Mouse (Mus musculus) embryonic facial prominence, embryonic 11.5 days (tissue): ENCODE measurements at regions not wholly inside any gene's neighbourhood (a gene's known extent, or its start where the extent isn't known, plus 50 kb on each side); places are given as distances from the start of the nearest gene placed in this dataset.

ENCODE experiments used
- ATAC-seq: fragments of 200-750 bp; cut with Nextera tagmentation; replicated peaks from 2 replicates; pipeline ENCODE4 v1.8.0; 2017; ENCODE audit warnings: low read depth; ENCODE audit not compliant: insufficient number of reproducible peaks, low FRiP score, low TSS enrichment
- DNase-seq: peaks from one replicate; pipeline ENCODE4 v3.0.0-alpha.2; 2015; ENCODE audit warnings: low spot score
- H3K27ac ChIP-seq: fragments of 300-500 bp; sonication (generic); replicated peaks from 2 replicates; pipeline ENCODE4 v1.5.1; 2014; ENCODE audit warnings: mild to moderate bottlenecking, low read depth, low read length, control low read depth
- H3K27me3 ChIP-seq: fragments of 300-500 bp; sonication (generic); 2 replicates; pipeline ENCODE4 v1.6.1; 2014; ENCODE audit warnings: mild to moderate bottlenecking, low read length, moderate library complexity, mixed read lengths; ENCODE audit not compliant: control insufficient read depth, insufficient read depth
- H3K36me3 ChIP-seq: fragments of 300-500 bp; sonication (generic); replicated peaks from 2 replicates; pipeline ENCODE4 v1.6.1; 2014; ENCODE audit warnings: low read depth, mild to moderate bottlenecking, low read length, moderate library complexity, mixed read lengths; ENCODE audit not compliant: control insufficient read depth, insufficient read depth
- H3K4me1 ChIP-seq: fragments of 300-500 bp; sonication (generic); 2 replicates; pipeline ENCODE4 v1.6.1; 2014; ENCODE audit warnings: low read length, mixed read lengths; ENCODE audit not compliant: control insufficient read depth, insufficient read depth
- H3K4me2 ChIP-seq: fragments of 300-500 bp; sonication (generic); 2 replicates; pipeline ENCODE4 v1.6.1; 2014; ENCODE audit warnings: low read depth, mild to moderate bottlenecking, control low read depth, low read length, moderate library complexity
- H3K4me3 ChIP-seq: fragments of 300-500 bp; sonication (generic); 2 replicates; pipeline ENCODE4 v1.5.1; 2014; ENCODE audit warnings: low read depth, low read length, control low read depth
- H3K9ac ChIP-seq: fragments of 300-500 bp; sonication (generic); replicated peaks from 2 replicates; pipeline ENCODE4 v1.6.1; 2014; ENCODE audit warnings: mild to moderate bottlenecking, control low read depth, low read length
- H3K9me3 ChIP-seq: fragments of 300-500 bp; sonication (generic); replicated peaks from 2 replicates; pipeline ENCODE4 v1.6.1; 2016; ENCODE audit warnings: mild to moderate bottlenecking, low read length, inconsistent platforms, mixed read lengths; ENCODE audit not compliant: control insufficient read depth
- WGBS: fragments of 180-500 bp; shearing (Covaris S2); extraction: QIAGEN DNeasy Blood & Tissue Kit; methylation state at CpG from one replicate; pipeline ENCODE4 v1.1.7; 2014; 5-methylcytosine and 5-hydroxymethylcytosine counted together

DNA sequence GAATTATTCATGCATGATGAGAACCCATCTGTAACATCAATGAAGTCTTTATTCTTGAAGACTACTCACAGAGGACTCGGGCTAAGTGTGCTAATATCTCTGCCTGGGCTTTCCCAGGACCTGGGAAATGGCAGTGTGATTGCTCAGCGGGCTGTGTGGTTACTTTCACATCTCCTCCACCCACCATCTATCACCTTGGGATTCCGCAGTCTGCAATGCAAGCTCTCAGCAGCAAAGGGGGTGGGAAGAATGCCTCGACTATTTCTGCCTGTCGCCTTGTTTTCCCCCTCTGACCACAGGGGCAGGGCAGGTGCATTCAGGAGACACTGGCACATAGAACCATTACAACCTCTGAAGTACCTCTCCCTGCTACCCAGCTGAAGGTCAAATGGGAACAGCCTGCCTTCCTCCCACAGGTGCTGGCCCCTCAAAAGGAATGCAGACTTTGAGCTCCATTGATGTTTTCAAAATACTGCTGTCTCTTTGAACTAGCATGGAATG lies 319.9 kb downstream of the Sox4 start:
- no peaks in the 10 kb centered on the region for H3K27me3 ChIP-seq
- H3K4me2 ChIP-seq = no peak overlapping the region
- H3K9ac ChIP-seq = no peak overlapping the region
- DNase-seq = no peak
- H3K36me3 ChIP-seq = no peaks in the 10 kb centered on the region
- WGBS = 21% methylated on average over 5 of the region's 5 CpGs
- H3K27ac ChIP-seq = no peak overlapping the region; the same call in 1 of the 2 replicates
- H3K9me3 ChIP-seq = no peaks in the 10 kb centered on the region
- ATAC-seq = no peak
- H3K4me3 ChIP-seq = no peak overlapping the region
- peaks cover 6% of the 10 kb centered on the region for H3K4me1 ChIP-seq

DNA sequence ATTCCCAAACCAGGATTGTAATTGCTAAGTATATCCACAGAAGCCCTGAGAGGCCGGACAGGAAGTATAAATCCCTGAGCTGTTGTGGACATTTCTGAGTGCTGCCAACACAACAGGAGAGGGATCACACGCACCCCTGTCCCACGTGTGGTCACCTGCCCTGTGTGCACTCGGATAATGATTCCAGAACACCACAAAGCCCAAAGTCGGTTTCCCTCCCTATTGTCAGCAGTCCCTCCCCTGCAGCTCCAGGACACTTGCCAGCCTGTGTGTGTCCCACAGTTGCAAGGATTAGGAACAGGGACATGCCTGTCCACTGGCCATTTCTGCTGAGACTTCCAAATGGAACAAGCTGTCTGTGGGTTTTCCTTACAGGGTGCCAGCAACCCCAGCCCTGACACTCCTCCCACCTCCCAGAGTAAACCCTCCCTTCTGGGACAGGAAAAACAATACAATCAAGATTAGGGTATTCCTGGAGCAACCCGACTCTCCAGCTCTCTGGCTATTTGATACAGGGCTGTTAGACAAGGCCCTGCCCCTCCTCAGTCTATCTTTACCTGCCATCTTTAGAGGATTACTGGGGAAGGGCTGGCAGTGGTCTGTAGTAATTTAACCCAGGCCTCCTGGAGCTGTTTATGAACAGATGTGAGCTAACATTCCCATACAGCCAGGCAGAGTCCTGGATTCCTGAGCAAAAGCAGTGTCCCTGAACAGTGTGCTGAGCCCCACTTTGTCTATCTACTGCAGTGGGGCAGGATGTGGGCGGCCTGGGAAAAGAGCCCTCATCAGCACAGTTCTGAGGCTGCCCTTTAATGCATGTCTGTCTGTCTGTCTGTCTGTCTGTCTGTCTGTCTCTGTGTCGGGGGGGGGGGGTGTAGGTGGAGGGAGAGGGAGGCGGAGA lies 323.8 kb downstream of the Sox4 start:
- Histone ChIP-seq H3K36me3 (no peaks in the 10 kb centered on the region), H3K4me2 (peak overlapping the region; percentile 13; the same call in 1 of the 2 replicates), H3K9ac (no peak overlapping the region; the same call in 1 of the 2 replicates), H3K4me3 (no peak overlapping the region), H3K9me3 (no peaks in the 10 kb centered on the region), H3K4me1 (peaks cover 6% of the 10 kb centered on the region), H3K27me3 (no peaks in the 10 kb centered on the region), H3K27ac (peak overlapping the region; percentile 56)
- 16% methylated on average over 9 of the region's 9 CpGs for WGBS
- peak; percentile 93 for DNase-seq
- peak; percentile 90 for ATAC-seq

DNA sequence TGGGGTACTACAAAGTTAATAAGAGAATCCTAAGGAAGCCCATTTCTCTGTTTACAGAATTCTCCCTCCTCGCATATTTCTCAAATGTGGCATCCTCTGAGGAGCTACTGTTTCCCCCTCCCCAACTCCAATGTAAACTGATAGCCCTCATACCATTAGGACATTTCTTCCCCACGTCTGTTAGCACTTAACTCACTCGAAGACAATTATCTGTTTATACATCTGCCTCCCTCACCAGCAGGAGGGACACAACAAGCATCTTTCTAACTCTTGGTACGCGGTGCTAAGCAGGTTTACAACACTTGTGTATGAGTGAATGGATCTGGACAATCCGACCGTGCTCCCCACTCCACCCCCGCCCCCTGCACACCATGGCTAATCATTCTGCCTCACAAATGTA lies 324.8 kb downstream of the Sox4 start:
- H3K36me3 ChIP-seq = no peaks in the 10 kb centered on the region
- H3K9ac ChIP-seq = no peak overlapping the region
- H3K4me3 ChIP-seq = no peak overlapping the region
- H3K27me3 ChIP-seq = no peaks in the 10 kb centered on the region
- ATAC-seq (no peak), DNase-seq (peak; percentile 59)
- peak overlapping the region; percentile 56; the same call in 1 of the 2 replicates for H3K27ac ChIP-seq
- no peaks in the 10 kb centered on the region for H3K9me3 ChIP-seq
- no peak overlapping the region for H3K4me2 ChIP-seq
- 24% methylated on average over 8 of the region's 8 CpGs for whole genome bisulfite sequencing
- peaks cover 6% of the 10 kb centered on the region for H3K4me1 ChIP-seq

DNA sequence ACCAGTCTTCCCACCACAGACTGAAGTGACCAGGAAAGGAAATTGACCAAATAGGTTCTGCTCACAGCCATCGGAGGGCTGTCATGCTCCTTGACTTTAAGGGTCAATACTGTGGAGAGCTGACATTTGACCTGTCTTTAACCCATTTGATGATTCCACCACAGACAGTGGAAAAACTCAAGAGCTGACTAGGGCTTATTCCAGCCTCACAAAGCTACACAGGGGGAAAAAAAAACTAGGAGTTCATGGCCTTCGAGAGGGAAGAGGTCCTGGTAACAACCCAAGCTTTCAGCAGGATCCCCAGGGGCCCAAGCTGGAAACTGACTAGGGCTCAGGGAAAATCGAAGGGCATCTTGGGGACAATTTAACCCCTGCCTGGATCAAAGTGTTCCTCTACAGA lies 334.6 kb downstream of the Sox4 start:
- Histone ChIP-seq H3K4me2 (no peak overlapping the region), H3K27me3 (no peaks in the 10 kb centered on the region), H3K9me3 (no peaks in the 10 kb centered on the region), H3K36me3 (no peaks in the 10 kb centered on the region), H3K27ac (no peak overlapping the region), H3K9ac (no peak overlapping the region), H3K4me3 (no peak overlapping the region), H3K4me1 (no peaks in the 10 kb centered on the region)
- DNase-seq = no peak
- ATAC-seq = no peak
- 10% methylated on average over 3 of the region's 3 CpGs for WGBS

DNA sequence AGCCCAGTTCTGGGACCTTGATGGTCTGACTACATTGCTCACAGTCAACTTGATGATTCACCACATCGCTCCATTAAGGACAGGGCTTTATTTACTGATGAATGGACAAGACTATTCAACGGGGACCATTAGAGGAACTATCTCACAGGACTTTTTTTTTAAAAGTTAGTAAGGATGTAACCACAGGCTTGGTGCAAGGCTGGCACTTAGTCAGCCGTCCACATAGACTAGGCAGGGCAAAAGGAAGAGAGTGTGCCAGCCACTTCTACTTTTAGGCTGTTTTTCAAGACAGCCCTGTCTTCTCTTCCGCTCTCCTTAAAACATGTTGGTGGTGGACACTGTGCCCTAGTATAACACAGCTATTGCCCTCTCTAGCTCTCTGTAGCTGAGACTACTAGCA lies 336.0 kb downstream of the Sox4 start:
- H3K27me3 ChIP-seq = no peaks in the 10 kb centered on the region
- no peaks in the 10 kb centered on the region for H3K4me1 ChIP-seq
- H3K27ac ChIP-seq = no peak overlapping the region
- no peak overlapping the region for H3K4me3 ChIP-seq
- 91% methylated on average over 4 of the region's 4 CpGs for WGBS
- ATAC-seq (no peak), DNase-seq (no peak)
- H3K36me3 ChIP-seq = no peaks in the 10 kb centered on the region
- H3K4me2 ChIP-seq = no peak overlapping the region
- no peak overlapping the region for H3K9ac ChIP-seq
- H3K9me3 ChIP-seq = no peaks in the 10 kb centered on the region

DNA sequence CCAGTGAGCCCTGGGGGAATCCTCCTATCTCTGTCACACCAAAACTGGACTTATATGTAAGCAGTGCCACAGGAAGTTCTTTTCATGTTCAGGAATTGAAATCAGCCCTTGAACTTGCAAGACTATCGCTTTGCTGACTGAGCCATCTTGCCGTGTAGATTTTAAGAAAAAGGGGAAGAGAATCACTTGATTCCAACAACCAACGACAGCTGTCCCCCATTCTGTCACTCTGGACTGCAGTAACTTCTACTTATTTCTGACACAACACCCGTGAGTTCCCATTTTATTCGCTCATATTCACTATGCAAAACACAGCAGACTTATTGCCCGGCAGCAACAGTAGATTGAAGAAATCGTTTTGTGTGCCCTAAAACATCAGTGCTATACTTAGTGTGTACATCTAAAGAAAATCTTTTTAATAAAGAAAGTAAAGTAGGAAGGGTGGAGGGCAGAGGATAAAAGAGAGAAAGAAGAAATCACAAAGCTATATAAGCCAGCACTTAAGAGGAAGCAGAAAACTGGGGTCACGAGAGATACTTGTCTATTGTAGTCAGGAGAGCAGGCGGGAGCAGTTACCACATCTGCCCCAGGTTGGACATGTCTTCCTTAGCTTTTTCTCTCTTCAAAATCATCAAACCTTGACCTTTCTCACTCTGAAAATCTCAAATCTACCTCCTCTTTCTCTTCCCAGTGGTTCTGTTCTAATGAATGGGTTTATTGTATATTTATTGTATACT lies 336.7 kb downstream of the Sox4 start:
- Histone ChIP-seq H3K27ac (no peak overlapping the region), H3K27me3 (no peaks in the 10 kb centered on the region), H3K9ac (no peak overlapping the region), H3K4me2 (no peak overlapping the region), H3K4me3 (no peak overlapping the region), H3K4me1 (no peaks in the 10 kb centered on the region), H3K9me3 (no peaks in the 10 kb centered on the region), H3K36me3 (no peaks in the 10 kb centered on the region; the same call in 1 of the 2 replicates)
- DNase-seq = no peak
- WGBS = 85% methylated on average over 9 of the region's 9 CpGs
- ATAC-seq = no peak

DNA sequence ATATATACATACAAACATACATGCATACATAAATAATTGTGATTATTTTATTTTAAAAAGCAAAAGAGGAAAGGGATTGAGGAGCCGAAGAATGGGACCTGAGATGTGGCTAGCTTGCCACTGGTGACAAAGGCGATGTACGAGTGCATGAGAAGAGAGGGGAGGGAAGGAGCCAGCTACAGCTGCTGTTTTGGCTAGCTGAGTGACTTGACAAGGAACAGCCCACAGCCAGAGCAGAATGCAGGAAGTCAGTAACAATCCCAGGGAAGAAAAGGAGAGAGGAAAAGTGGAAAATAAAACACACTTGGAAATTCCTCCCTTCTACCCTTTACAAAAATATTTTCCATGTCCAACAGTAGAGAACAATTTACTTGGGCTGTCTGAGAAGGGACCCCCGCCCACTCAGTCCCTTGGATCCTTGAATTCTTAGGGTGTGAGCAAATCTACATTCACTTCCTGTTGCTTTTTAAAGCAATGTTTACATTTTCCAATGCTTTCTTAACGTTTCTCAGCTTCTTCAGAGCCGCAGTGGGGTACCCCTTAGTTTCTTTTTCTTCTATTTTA lies 345.9 kb downstream of the Sox4 start:
- no peak for ATAC-seq
- Histone ChIP-seq H3K4me3 (no peak overlapping the region), H3K27ac (no peak overlapping the region), H3K27me3 (no peaks in the 10 kb centered on the region), H3K9me3 (no peaks in the 10 kb centered on the region), H3K4me2 (no peak overlapping the region), H3K4me1 (no peaks in the 10 kb centered on the region), H3K36me3 (no peaks in the 10 kb centered on the region; the same call in 1 of the 2 replicates), H3K9ac (no peak overlapping the region)
- 45% methylated on average over 6 of the region's 6 CpGs for WGBS
- no peak for DNase-seq
